Mouse (Mus musculus) intestine, embryonic 14.5 days (tissue): ENCODE results near the gene Pnpla2. TPM values are rescaled to one million over a fixed set of nuclear protein-coding genes. Genes with fewer than 3 reads are reported as not detected.

Experiments
- ATAC-seq: fragments of 200-750 bp; cut with Nextera tagmentation; replicated peaks from 2 replicates; pipeline ENCODE4 v1.8.0; 2017; ENCODE audit warnings: low read depth, moderate number of reproducible peaks, moderate TSS enrichment, moderate library complexity; ENCODE audit not compliant: low FRiP score, low TSS enrichment
- DNase-seq: peaks from one replicate; pipeline ENCODE4 v3.0.0-alpha.2; 2018; ENCODE audit warnings: low spot score
- H3K27ac ChIP-seq: fragments of 300-500 bp; sonication (generic); 2 replicates; pipeline ENCODE4 v1.5.1; 2014; ENCODE audit warnings: low read depth, mild to moderate bottlenecking, control low read depth
- H3K27me3 ChIP-seq: fragments of 300-500 bp; sonication (generic); replicated peaks from 2 replicates; pipeline ENCODE4 v1.6.1; 2014; ENCODE audit warnings: low read length, control low read depth; ENCODE audit not compliant: control insufficient read depth, insufficient read depth
- H3K36me3 ChIP-seq: fragments of 300-500 bp; sonication (generic); 2 replicates; pipeline ENCODE4 v1.6.1; 2014; ENCODE audit warnings: low read length, control low read depth; ENCODE audit not compliant: control insufficient read depth, insufficient read depth
- H3K4me1 ChIP-seq: fragments of 300-500 bp; sonication (generic); replicated peaks from 2 replicates; pipeline ENCODE4 v1.6.1; 2014; ENCODE audit warnings: low read length, control low read depth, mixed read lengths; ENCODE audit not compliant: control insufficient read depth, insufficient read depth
- H3K4me2 ChIP-seq: fragments of 300-500 bp; sonication (generic); 2 replicates; pipeline ENCODE4 v1.6.1; 2014; ENCODE audit warnings: low read length
- H3K4me3 ChIP-seq: fragments of 300-500 bp; sonication (generic); 2 replicates; pipeline ENCODE4 v1.5.1; 2014; ENCODE audit warnings: low read depth, low read length, control low read depth, mixed read lengths
- H3K9ac ChIP-seq: fragments of 300-500 bp; sonication (generic); 2 replicates; pipeline ENCODE4 v1.6.1; 2014; ENCODE audit warnings: mild to moderate bottlenecking, low read length
- H3K9me3 ChIP-seq: fragments of 300-500 bp; sonication (generic); 2 replicates; pipeline ENCODE4 v1.6.1; 2016; ENCODE audit warnings: low read length, control low read depth; ENCODE audit not compliant: control insufficient read depth
- WGBS: fragments of 180-500 bp; shearing (Covaris S2); extraction: QIAGEN DNeasy Blood & Tissue Kit; methylation state at CpG from one replicate; pipeline ENCODE4 v1.1.7; 2014; 5-methylcytosine and 5-hydroxymethylcytosine counted together
- polyA plus RNA-seq: library from polyadenylated mRNA; unstranded; fragments of >200 nt; fragmentation: Nextera tagmentation; extraction: Ambion mirVana; gene quantifications from 2 replicates; pipeline ENCODE4 v1.2.1, GENCODE M21; 2014

Pnpla2 gene
- polyA plus RNA-seq, 1 experiment from 2014 or later = 30.2 TPM

GRCm38 (mm10) chr7:141472226-141472625 is 17.2 kb downstream of the Pnpla2 start:
- Histone ChIP-seq H3K4me1 (peaks cover 38% of the 10 kb centered on the region), H3K4me2 (no peak overlapping the region), H3K9me3 (no peaks in the 10 kb centered on the region), H3K36me3 (peaks cover 32% of the 10 kb centered on the region), H3K27me3 (no peaks in the 10 kb centered on the region), H3K9ac (no peak overlapping the region), H3K4me3 (no peak overlapping the region), H3K27ac (no peak overlapping the region)
- ATAC-seq (no peak), DNase-seq (no peak)
- WGBS = 72% methylated on average over 6 of the region's 6 CpGs

GRCm38 (mm10) chr7:141472763-141473162 is 17.8 kb downstream of the Pnpla2 start:
- 78% methylated on average over 6 of the region's 6 CpGs for WGBS
- no peak for ATAC-seq
- no peak for DNase-seq
- Histone ChIP-seq H3K4me3 (no peak overlapping the region), H3K36me3 (peaks cover 32% of the 10 kb centered on the region), H3K27ac (no peak overlapping the region), H3K4me2 (no peak overlapping the region), H3K4me1 (peaks cover 42% of the 10 kb centered on the region), H3K27me3 (no peaks in the 10 kb centered on the region), H3K9ac (no peak overlapping the region), H3K9me3 (no peaks in the 10 kb centered on the region)

- Histone ChIP-seq H3K4me2 (peak overlapping the region; percentile 97), H3K4me3 (peak overlapping the region; percentile 88), H3K9ac (peak overlapping the region; percentile 86), H3K27ac (no peak overlapping the region), H3K36me3 (peaks cover 32% of the 10 kb centered on the region), H3K27me3 (no peaks in the 10 kb centered on the region), H3K4me1 (peaks cover 37% of the 10 kb centered on the region), H3K9me3 (no peaks in the 10 kb centered on the region)
- no peak for DNase-seq
- 6% methylated on average over 5 of the region's 5 CpGs for WGBS
- no peak for ATAC-seq
Observed at GRCm38 (mm10) chr7:141474160-141474559, 19.2 kb downstream of the Pnpla2 start.

GRCm38 (mm10) chr7:141475011-141475804 is 20.2 kb downstream of the Pnpla2 start, which contains the start of the genes Polr2l and Tspan4:
Gene Polr2l (minus strand): TSS chr7:141475132.
Gene Tspan4 (plus strand): TSS chr7:141475240.
- Histone ChIP-seq H3K36me3 (peaks cover 25% of the 10 kb centered on the region), H3K27ac (peak within 1 kb of the TSS; percentile 95), H3K9me3 (no peaks in the 10 kb centered on the region), H3K4me1 (peaks cover 31% of the 10 kb centered on the region), H3K9ac (peak within 1 kb of the TSS; percentile 86), H3K4me3 (peak within 1 kb of the TSS; percentile 88), H3K27me3 (no peaks in the 10 kb centered on the region), H3K4me2 (peak within 1 kb of the TSS; percentile 97)
- ATAC-seq (peak; percentile 63), DNase-seq (peak; percentile 96)
- WGBS = under 1% methylated on average over 84 of the region's 87 CpGs

- Histone ChIP-seq H3K4me3 (peak overlapping the region; percentile 88), H3K9me3 (no peaks in the 10 kb centered on the region), H3K27me3 (no peaks in the 10 kb centered on the region), H3K27ac (peak overlapping the region; percentile 95), H3K4me2 (peak overlapping the region; percentile 97), H3K36me3 (peaks cover 19% of the 10 kb centered on the region), H3K9ac (peak overlapping the region; percentile 86), H3K4me1 (peaks cover 34% of the 10 kb centered on the region)
- no peak for DNase-seq
- ATAC-seq = no peak
- WGBS = 0% methylated on average over 12 of the region's 12 CpGs
Observed at GRCm38 (mm10) chr7:141475805-141476158, 20.8 kb downstream of the Pnpla2 start.

GRCm38 (mm10) chr7:141476226-141476980 is 21.4 kb downstream of the Pnpla2 start:
- Histone ChIP-seq H3K9ac (peak overlapping the region; percentile 86), H3K4me1 (peaks cover 40% of the 10 kb centered on the region), H3K27ac (peak overlapping the region; percentile 95), H3K27me3 (no peaks in the 10 kb centered on the region), H3K4me2 (peak overlapping the region; percentile 97), H3K36me3 (peaks cover 13% of the 10 kb centered on the region), H3K4me3 (peak overlapping the region; percentile 88), H3K9me3 (no peaks in the 10 kb centered on the region)
- DNase-seq (peak; percentile 85), ATAC-seq (peak; percentile 74)
- WGBS = 0% methylated on average over 11 of the region's 17 CpGs

- H3K27me3 ChIP-seq = 0 out of 2 replicates have a peak, but pooled peaks cover 2% of the 10 kb centered on the region
- H3K4me1 ChIP-seq = peaks cover 45% of the 10 kb centered on the region
- WGBS = 7% methylated on average over 7 of the region's 7 CpGs
- ATAC-seq (0 out of 2 replicates have a peak, but pooled peaks have one; percentile 0), DNase-seq (no peak)
- no peaks in the 10 kb centered on the region for H3K9me3 ChIP-seq
- peak overlapping the region; percentile 97 for H3K4me2 ChIP-seq
- H3K27ac ChIP-seq = peak overlapping the region; percentile 95
- peak overlapping the region; percentile 31 for H3K9ac ChIP-seq
- H3K36me3 ChIP-seq = peaks cover 10% of the 10 kb centered on the region
- peak overlapping the region; percentile 88 for H3K4me3 ChIP-seq
Observed at GRCm38 (mm10) chr7:141476981-141477370, 22.0 kb downstream of the Pnpla2 start.

GRCm38 (mm10) chr7:141477578-141478269 is 22.7 kb downstream of the Pnpla2 start:
- H3K4me3 ChIP-seq = no peak overlapping the region
- WGBS = 24% methylated on average over 4 of the region's 4 CpGs
- ATAC-seq = no peak
- no peak for DNase-seq
- peak overlapping the region; percentile 95 for H3K27ac ChIP-seq
- H3K4me2 ChIP-seq = peak overlapping the region; percentile 97
- peaks cover 8% of the 10 kb centered on the region for H3K27me3 ChIP-seq
- H3K36me3 ChIP-seq = peaks cover 2% of the 10 kb centered on the region
- no peaks in the 10 kb centered on the region for H3K9me3 ChIP-seq
- peaks cover 53% of the 10 kb centered on the region for H3K4me1 ChIP-seq
- H3K9ac ChIP-seq = peak overlapping the region; percentile 10; the same call in 1 of the 2 replicates
